Mouse (Mus musculus) layer of hippocampus, adult 8-10 months (tissue): ENCODE data around the gene Snapc5. TPM values are rescaled to one million over a fixed set of nuclear protein-coding genes. Genes with fewer than 3 reads are reported as not detected.
A peak's percentile ranks its signal among the peaks of the same experiment; 100 is the strongest.
"Not testable (repeated sequence)": the region's sequence is repeated elsewhere in the genome, so short reads cannot be mapped to it uniquely, and the experiment has no call there.

ENCODE experiments used
- DNase-seq, 2 experiments: peaks; one replicate each; pipeline ENCODE4 v3.0.0; 2022; ENCODE audit warnings: low spot score in 2 of 2
- total RNA-seq, 4 experiments: library from RNA; stranded (reverse); gene quantifications; 2 replicates each; pipeline ENCODE4 v1.2.4; 2022

Snapc5 gene
- total RNA-seq, 4 experiments from 2014 or later: 16.5 to 19.2 (median 16.7) TPM

DNA sequence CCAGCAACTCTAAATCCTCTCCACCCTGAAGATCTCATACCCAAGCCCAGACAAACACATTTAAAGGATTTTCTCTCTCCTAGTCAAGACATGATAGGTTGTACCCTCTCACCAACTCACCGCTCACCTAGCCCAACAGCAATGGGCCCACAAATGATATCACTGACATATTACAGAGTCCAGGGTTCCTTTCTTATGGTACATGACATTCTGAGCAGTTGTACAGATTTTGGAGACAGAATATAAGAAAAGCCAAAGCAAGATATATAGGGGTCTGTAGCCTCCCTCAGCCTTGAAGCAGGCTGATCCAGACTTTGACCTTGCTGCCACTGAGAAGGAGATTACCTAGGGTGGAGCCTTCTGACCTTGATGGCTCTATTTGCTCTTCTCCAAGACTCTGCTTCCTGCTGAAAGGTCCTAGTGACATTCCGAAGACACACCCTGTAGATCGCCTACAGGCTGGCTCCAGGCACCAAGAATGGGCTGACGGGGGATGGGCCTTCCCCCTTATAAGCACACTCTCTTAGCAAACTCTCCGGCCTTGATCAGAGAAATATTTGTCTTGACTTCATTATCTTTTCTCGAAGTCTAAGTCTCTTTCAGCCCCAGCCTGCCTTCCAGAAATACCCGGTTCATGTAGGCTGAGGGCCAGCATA is 19.8 kb downstream of the Snapc5 start:
- DNase-seq: not testable (repeated sequence)

- DNase-seq: no peak
Measured at GRCm38 (mm10) chr9:64199897-64200296, 20.8 kb downstream of the Snapc5 start.

GRCm38 (mm10) chr9:64202331-64202730 is 23.3 kb downstream of the Snapc5 start:
- DNase-seq: no peak

DNA sequence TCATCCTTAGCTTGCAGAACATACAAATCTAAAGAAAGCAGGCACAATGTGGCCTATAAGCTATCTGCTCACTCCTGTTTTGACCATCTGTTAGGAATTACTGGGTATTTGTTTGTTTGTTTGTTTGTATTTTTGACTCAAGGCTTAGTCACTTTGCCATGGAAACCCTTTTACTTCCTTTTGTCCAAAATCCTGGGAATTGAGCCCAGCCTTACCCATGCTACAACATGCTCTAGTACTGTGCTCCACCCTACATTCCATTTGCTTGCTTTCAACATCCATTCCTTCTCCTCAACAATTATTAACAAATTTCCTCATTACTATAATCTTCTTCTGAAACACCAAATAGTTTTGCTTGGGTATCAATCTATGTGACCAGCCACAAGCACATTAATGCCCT is 23.8 kb downstream of the Snapc5 start:
- no peak for DNase-seq

GRCm38 (mm10) chr9:64207509-64208084 is 28.5 kb downstream of the Snapc5 start:
- peak in 1 of 2 experiments; percentile 34 for DNase-seq

DNA sequence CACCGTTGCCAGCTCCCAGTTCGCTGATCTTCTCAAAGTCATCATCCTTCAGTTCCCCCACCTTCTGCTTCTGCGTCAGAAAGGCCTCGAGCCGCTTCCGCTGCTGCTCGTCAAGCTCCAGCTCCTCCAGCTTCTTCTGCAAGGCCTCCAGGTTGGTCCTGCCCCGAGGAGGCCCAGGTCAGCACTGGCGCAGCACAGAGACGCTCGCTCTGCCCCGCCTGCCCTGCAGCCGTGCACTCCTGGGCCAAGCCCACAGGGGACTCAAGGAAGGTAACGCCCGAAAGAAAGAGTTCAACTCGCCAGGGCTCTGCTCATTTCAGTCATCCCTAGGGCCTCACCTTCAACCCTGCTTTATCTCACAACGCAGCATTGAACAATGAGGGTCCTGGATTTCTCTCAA is 35.4 kb downstream of the Snapc5 start:
- no peak for DNase-seq

GRCm38 (mm10) chr9:64216090-64216489 is 37.0 kb downstream of the Snapc5 start:
- DNase-seq: no peak

DNA sequence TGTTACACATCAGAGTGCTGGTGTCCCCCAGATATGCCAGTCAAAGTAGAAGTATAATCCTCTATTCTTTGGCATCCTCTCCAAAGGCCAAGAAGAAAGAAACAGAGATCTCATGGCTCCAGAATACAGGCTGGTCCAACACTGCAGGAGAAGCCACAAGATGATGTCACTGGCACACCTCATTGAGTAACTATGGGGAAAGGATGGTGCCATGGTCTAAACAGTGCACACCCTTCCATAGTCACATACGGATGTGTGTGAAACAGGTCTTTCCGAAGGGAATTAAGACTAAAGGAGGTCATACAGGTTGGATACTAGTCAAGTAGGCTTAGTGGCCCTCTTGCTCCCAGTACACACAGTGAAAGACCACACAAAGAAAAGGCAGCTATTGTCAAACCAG is 37.6 kb downstream of the Snapc5 start:
- DNase-seq: no peak

DNA sequence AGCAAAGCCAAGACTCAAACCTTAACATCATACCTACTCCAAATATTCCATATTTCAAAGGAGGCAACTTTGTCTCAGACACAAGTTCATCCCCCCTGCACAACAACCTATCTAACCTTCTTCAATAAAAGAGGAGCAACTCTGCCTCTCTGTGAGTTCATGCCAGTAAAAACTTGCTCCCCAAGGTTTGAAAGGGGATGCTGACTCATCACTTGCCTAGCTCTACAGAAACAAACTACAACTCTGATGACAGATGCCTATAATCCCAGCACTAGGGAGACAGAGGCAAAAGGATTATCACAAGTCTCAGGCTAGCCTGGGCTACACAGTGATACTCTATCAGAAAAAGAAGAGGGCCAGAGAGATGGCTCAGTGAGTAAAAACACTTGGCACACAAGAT is 38.8 kb downstream of the Snapc5 start:
- DNase-seq: no peak

DNA sequence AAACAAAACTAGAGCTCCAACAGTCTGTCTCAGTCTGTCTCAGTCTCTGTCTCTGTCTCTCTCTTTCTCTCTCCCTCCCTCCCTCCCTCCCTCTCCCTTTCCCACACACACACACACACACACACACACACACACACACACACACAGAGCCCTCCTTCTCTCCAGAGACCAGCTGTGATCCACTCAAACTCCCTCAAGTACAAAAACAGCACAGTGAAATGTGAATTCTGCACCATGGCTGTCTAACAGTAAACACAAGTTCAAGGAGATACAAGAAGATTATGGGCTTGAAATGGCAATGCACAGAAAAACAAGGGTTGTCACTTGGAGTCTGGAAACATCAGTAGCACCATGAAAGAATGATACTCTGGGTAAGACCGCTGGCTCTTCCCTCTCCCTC is 40.2 kb downstream of the Snapc5 start:
- DNase-seq: no peak

- no peak for DNase-seq
Measured at GRCm38 (mm10) chr9:64219772-64220420, 40.8 kb downstream of the Snapc5 start.

GRCm38 (mm10) chr9:64220603-64221002 is 41.5 kb downstream of the Snapc5 start:
- no peak for DNase-seq

GRCm38 (mm10) chr9:64221480-64221879 is 42.4 kb downstream of the Snapc5 start:
- DNase-seq: no peak

DNA sequence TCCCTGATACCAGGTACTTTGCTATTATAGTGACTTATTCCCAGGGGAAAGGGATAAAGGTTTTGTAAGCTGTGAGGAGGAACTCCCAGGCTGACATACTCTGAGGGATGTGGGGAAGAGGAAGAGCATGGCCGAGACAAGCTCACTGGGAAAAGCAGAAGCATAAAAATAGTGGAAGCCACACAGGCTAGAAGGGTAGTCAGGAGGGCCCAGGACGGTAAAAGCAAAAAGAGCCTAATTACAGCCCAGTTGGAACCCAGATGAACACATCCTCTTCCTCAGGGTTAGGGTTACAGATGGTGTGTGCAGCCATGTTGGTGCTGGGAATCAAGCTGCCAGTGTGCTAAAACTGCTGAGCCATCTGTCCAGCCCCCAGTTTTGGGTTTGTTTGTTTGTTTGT is 43.0 kb downstream of the Snapc5 start:
- no peak for DNase-seq

GRCm38 (mm10) chr9:64225805-64226204 is 46.7 kb downstream of the Snapc5 start:
- no peak for DNase-seq

GRCm38 (mm10) chr9:64227736-64228135 is 48.7 kb downstream of the Snapc5 start:
- no peak for DNase-seq

GRCm38 (mm10) chr9:64228972-64229371 is 49.9 kb downstream of the Snapc5 start:
- DNase-seq: no peak

GRCm38 (mm10) chr9:64231171-64231570 is 52.1 kb downstream of the Snapc5 start:
- no peak for DNase-seq

- DNase-seq: no peak
Measured at GRCm38 (mm10) chr9:64231674-64232073, 52.6 kb downstream of the Snapc5 start.

DNA sequence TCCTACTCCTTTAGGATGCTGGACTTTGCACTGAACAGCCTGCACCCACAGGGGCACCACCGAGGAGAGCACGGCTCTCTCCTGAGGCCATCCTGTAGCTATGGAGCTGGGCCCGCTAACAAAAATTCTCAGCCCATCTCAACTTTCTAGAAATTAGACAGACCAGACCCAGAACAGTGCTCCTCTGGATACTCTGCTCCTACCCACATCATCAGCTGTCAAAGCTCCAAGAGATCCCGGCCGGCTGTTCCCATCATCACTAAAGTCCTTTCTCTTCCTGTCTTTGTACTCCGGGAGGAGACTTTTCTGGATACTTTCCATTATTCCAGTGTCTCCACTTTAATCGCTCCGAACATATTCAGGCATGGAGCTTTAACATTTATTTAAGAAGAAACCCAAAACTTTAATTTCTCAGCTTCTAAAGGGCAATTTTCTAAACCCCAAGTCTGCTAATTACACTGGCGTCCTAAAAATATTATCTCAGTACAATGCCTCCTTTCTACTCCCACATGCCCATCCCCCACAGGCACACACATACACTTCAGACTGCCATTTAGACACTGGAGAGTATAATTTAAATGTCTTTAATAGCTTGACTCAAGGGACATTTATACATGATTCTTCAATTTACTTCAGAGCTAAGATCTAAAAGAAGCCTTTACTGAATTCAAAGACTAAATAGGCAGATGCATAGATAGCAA is 53.3 kb downstream of the Snapc5 start:
- no peak for DNase-seq
